Mouse (Mus musculus) hindbrain, embryonic 11.5 days (tissue): Measurements from ENCODE around the gene Olfr1299. TPM values are rescaled to one million over a fixed set of nuclear protein-coding genes. Genes with fewer than 3 reads are reported as not detected.

Experiments used
- ATAC-seq: fragments of 200-750 bp; cut with Nextera tagmentation; 2 replicates; pipeline ENCODE4 v1.8.0; 2017; ENCODE audit warnings: mild to moderate bottlenecking, moderate TSS enrichment, moderate library complexity; ENCODE audit not compliant: low FRiP score
- DNase-seq: peaks from one replicate; pipeline ENCODE4 v3.0.0-alpha.2; 2015; ENCODE audit warnings: low spot score
- H3K27ac ChIP-seq: fragments of 300-500 bp; sonication (generic); 2 replicates; pipeline ENCODE4 v1.5.1; 2014; ENCODE audit warnings: mild to moderate bottlenecking, low read depth, low read length
- H3K27me3 ChIP-seq: fragments of 300-500 bp; sonication (generic); 2 replicates; pipeline ENCODE4 v1.6.1; 2014; ENCODE audit warnings: mild to moderate bottlenecking, low read length, moderate library complexity, mixed read lengths; ENCODE audit not compliant: control insufficient read depth, insufficient read depth
- H3K36me3 ChIP-seq: fragments of 300-500 bp; sonication (generic); 2 replicates; pipeline ENCODE4 v1.6.1; 2014; ENCODE audit warnings: mild to moderate bottlenecking, low read length, moderate library complexity, mixed read lengths; ENCODE audit not compliant: control insufficient read depth, insufficient read depth
- H3K4me1 ChIP-seq: fragments of 300-500 bp; sonication (generic); replicated peaks from 2 replicates; pipeline ENCODE4 v1.6.1; 2014; ENCODE audit warnings: low read length, mixed read lengths; ENCODE audit not compliant: control insufficient read depth, insufficient read depth
- H3K4me2 ChIP-seq: fragments of 300-500 bp; sonication (generic); replicated peaks from 2 replicates; pipeline ENCODE4 v1.6.1; 2014; ENCODE audit warnings: mild to moderate bottlenecking, low read depth, low read length
- H3K4me3 ChIP-seq: fragments of 300-500 bp; sonication (generic); 2 replicates; pipeline ENCODE4 v1.5.1; 2014; ENCODE audit warnings: low read depth, low read length
- H3K9ac ChIP-seq: fragments of 300-500 bp; sonication (generic); 2 replicates; pipeline ENCODE4 v1.6.1; 2014; ENCODE audit warnings: low read depth, low read length
- H3K9me3 ChIP-seq: fragments of 300-500 bp; sonication (generic); 2 replicates; pipeline ENCODE4 v1.6.1; 2016; ENCODE audit warnings: low read length; ENCODE audit not compliant: control insufficient read depth
- WGBS: fragments of 180-500 bp; shearing (Covaris S2); extraction: QIAGEN DNeasy Blood & Tissue Kit; methylation state at CpG from one replicate; pipeline ENCODE4 v1.1.7; 2014; 5-methylcytosine and 5-hydroxymethylcytosine counted together
- polyA plus RNA-seq: library from polyadenylated mRNA; unstranded; fragments of >200 nt; fragmentation: Nextera tagmentation; extraction: Ambion mirVana; gene quantifications from 2 replicates; pipeline ENCODE4 v1.2.1, GENCODE M21; 2014

Gene Olfr1299
- polyA plus RNA-seq: not detected in 2 replicates

DNA sequence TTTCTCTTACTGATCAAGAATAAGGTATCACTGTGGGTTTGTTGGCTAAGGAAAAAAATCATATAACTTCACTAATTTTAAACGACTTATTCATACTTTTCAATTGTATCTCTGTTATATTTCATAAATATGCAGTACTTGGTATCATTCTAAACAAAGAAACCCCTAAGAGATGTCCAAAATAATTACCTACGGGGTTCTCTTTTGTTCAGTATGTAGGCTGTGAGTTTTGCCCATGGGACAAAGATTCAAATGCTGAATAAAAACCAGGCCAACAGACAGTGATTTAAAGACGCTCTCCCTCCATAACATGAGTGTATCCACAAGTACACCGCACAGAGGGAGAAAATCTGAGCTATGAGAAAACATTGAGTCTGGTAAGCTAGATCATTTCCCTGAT lies at the start of gene Olfr1299:
Olfr1299 (plus strand) TSS at position 301 of the 400 bp plus-strand sequence.
- WGBS: 81% methylated on average over 4 of the region's 4 CpGs
- Histone ChIP-seq H3K36me3 (no peaks in the 10 kb centered on the region), H3K4me2 (no peak within 1 kb of the TSS), H3K9ac (no peak within 1 kb of the TSS), H3K9me3 (no peaks in the 10 kb centered on the region), H3K27me3 (no peaks in the 10 kb centered on the region), H3K27ac (no peak within 1 kb of the TSS), H3K4me1 (no peaks in the 10 kb centered on the region), H3K4me3 (no peak within 1 kb of the TSS)
- DNase-seq (no peak), ATAC-seq (no peak)

DNA sequence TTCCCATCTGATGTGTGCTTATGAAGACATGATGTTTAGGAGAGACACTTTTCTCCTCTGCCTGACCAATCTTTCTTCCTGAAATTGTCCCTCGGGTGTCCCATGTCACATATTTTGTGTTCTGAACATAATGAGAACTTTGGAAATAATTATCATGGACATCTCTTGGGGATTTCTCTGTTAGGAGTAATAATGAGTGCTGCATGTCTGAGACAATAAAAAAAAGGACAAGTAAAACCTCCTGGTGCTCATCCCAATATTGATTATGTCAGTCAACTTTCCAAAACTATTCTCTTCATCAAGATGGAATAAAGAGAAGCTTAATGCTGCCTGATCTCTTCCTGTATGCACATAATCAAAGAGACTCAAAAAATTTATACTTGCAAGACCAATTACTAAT lies 34.8 kb upstream of the Olfr1299 start, which contains the start of gene Olfr1297:
Olfr1297 (minus strand) TSS at position 101 of the 400 bp plus-strand sequence.
- no peaks in the 10 kb centered on the region for H3K4me1 ChIP-seq
- ATAC-seq (no peak), DNase-seq (no peak)
- H3K9me3 ChIP-seq: no peaks in the 10 kb centered on the region
- no peak within 1 kb of the TSS for H3K9ac ChIP-seq
- WGBS: 74% methylated on average over 1 of the region's 1 CpGs
- no peak within 1 kb of the TSS for H3K4me3 ChIP-seq
- no peak within 1 kb of the TSS for H3K27ac ChIP-seq
- H3K27me3 ChIP-seq: no peaks in the 10 kb centered on the region
- H3K36me3 ChIP-seq: no peaks in the 10 kb centered on the region
- H3K4me2 ChIP-seq: no peak within 1 kb of the TSS

DNA sequence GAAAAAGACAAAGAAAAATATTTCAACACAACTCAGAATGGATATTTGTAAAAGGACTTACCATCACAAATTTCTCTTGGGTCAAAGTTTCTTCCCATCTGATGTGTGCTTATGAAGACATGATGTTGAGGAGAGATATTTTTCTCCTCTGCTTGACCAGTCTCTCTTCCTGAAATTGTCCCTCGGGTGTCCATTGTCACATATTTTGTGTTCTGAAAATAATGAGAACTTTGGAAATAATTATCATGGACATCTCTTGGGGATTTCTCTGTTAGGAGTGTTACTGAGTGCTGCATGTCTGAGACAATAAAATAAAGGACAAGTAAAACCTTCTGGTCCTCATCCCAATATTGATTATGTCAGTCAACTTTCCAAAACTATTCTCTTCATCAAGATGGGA lies 12.1 kb upstream of the Olfr1299 start, which contains the start of gene Olfr1298:
Olfr1298 (minus strand) TSS at position 101 of the 400 bp plus-strand sequence.
- H3K4me3 ChIP-seq: no peak within 1 kb of the TSS
- ATAC-seq (no peak), DNase-seq (no peak)
- H3K4me1 ChIP-seq: no peaks in the 10 kb centered on the region
- no peaks in the 10 kb centered on the region for H3K9me3 ChIP-seq
- H3K9ac ChIP-seq: no peak within 1 kb of the TSS
- H3K27me3 ChIP-seq: no peaks in the 10 kb centered on the region
- H3K36me3 ChIP-seq: no peaks in the 10 kb centered on the region
- H3K4me2 ChIP-seq: no peak within 1 kb of the TSS
- no peak within 1 kb of the TSS for H3K27ac ChIP-seq
- WGBS: 82% methylated on average over 1 of the region's 1 CpGs

Other genes with a start within 250 kb of the Olfr1299 start
- gene Olfr1286, start 238.3 kb upstream of the Olfr1299 start, polyA plus RNA-seq: not detected in 2 replicates
- not detected in 2 replicates for gene Olfr1287, start 212.3 kb upstream of the Olfr1299 start, polyA plus RNA-seq
- not detected in 2 replicates for gene Olfr1288, start 187.3 kb upstream of the Olfr1299 start, polyA plus RNA-seq
- gene Olfr1289, start 180.6 kb upstream of the Olfr1299 start, polyA plus RNA-seq: not detected in 2 replicates
- 0.08 TPM in 1 of 2 replicates, not detected in the other for gene Olfr1290, start 167.6 kb upstream of the Olfr1299 start, polyA plus RNA-seq
- gene Olfr1291-ps1, start 164.2 kb upstream of the Olfr1299 start, polyA plus RNA-seq: not detected in 2 replicates
- gene Olfr1293-ps, start 136.2 kb upstream of the Olfr1299 start, polyA plus RNA-seq: not detected in 2 replicates
- not detected in 2 replicates for gene Olfr1294, start 121.1 kb upstream of the Olfr1299 start, polyA plus RNA-seq
- gene Olfr1295, start 91.7 kb upstream of the Olfr1299 start, polyA plus RNA-seq: not detected in 2 replicates
- not detected in 2 replicates for gene Olfr1297, start 34.9 kb upstream of the Olfr1299 start, polyA plus RNA-seq
- gene Olfr1298, start 12.2 kb upstream of the Olfr1299 start, polyA plus RNA-seq: not detected in 2 replicates
- not detected in 2 replicates for gene Olfr1301, start 89.6 kb downstream of the Olfr1299 start, polyA plus RNA-seq
- gene Olfr1302, start 116.0 kb downstream of the Olfr1299 start, polyA plus RNA-seq: not detected in 2 replicates
- gene Olfr1303, start 158.9 kb downstream of the Olfr1299 start, polyA plus RNA-seq: not detected in 2 replicates
- not detected in 2 replicates for gene Olfr1305, start 215.7 kb downstream of the Olfr1299 start, polyA plus RNA-seq